Mouse (Mus musculus): ENCODE measurements around the gene Dhrs4.

Dhrs4 gene

GRCm38 (mm10) chr14:55478651-55479599 lies at the start of gene Dhrs4:
TSS of gene Dhrs4 (plus strand) at chr14:55478758.
- DNase-seq: peak; percentile 99

- peak; percentile 83 for DNase-seq
These were observed 48.3 kb upstream of the Dhrs4 start for GRCm38 (mm10) chr14:55430255-55430654.

GRCm38 (mm10) chr14:55433052-55433451 lies 45.5 kb upstream of the Dhrs4 start:
- no peak for DNase-seq

GRCm38 (mm10) chr14:55434825-55435224 lies 43.7 kb upstream of the Dhrs4 start:
- DNase-seq: peak; percentile 54

- peak; percentile 79 for DNase-seq
These were observed 41.4 kb upstream of the Dhrs4 start for GRCm38 (mm10) chr14:55437118-55437517.

- peak; percentile 90 for DNase-seq
These were observed 40.3 kb upstream of the Dhrs4 start for GRCm38 (mm10) chr14:55438193-55438784.

GRCm38 (mm10) chr14:55457693-55458092 lies 20.9 kb upstream of the Dhrs4 start:
- no peak for DNase-seq

GRCm38 (mm10) chr14:55458273-55458672 lies 20.3 kb upstream of the Dhrs4 start:
- DNase-seq: peak; percentile 91

- peak; percentile 72 for DNase-seq
These were observed 19.8 kb upstream of the Dhrs4 start for GRCm38 (mm10) chr14:55458761-55459160.

- peak; percentile 75 for DNase-seq
These were observed 18.8 kb upstream of the Dhrs4 start for GRCm38 (mm10) chr14:55459796-55460195.

- peak; percentile 85 for DNase-seq
These were observed 18.3 kb upstream of the Dhrs4 start for GRCm38 (mm10) chr14:55460297-55460696.

- DNase-seq: no peak
These were observed 16.8 kb upstream of the Dhrs4 start for GRCm38 (mm10) chr14:55461757-55462156.

- DNase-seq: no peak
These were observed 12.1 kb upstream of the Dhrs4 start for GRCm38 (mm10) chr14:55466481-55466880.

GRCm38 (mm10) chr14:55467108-55467507 lies 11.4 kb upstream of the Dhrs4 start:
- peak; percentile 93 for DNase-seq

- DNase-seq: peak; percentile 91
These were observed 10.2 kb upstream of the Dhrs4 start for GRCm38 (mm10) chr14:55468301-55468741.

- DNase-seq: peak; percentile 76
These were observed 9.5 kb upstream of the Dhrs4 start for GRCm38 (mm10) chr14:55469041-55469440.

- peak; percentile 53 for DNase-seq
These were observed 8.7 kb upstream of the Dhrs4 start for GRCm38 (mm10) chr14:55469821-55470220.

- peak; percentile 82 for DNase-seq
These were observed 7.8 kb upstream of the Dhrs4 start for GRCm38 (mm10) chr14:55470806-55471205.

GRCm38 (mm10) chr14:55475654-55476053 lies 2.9 kb upstream of the Dhrs4 start:
- no peak for DNase-seq

- DNase-seq: no peak
These were observed 1.1 kb upstream of the Dhrs4 start for GRCm38 (mm10) chr14:55477421-55477820.

GRCm38 (mm10) chr14:55477829-55478228 lies 729 bp upstream of the Dhrs4 start:
- DNase-seq: no peak

- peak; percentile 83 for DNase-seq
These were observed 1.1 kb downstream of the Dhrs4 start for GRCm38 (mm10) chr14:55479629-55480028.

- no peak for DNase-seq
These were observed 6.0 kb downstream of the Dhrs4 start for GRCm38 (mm10) chr14:55484430-55485085.

Data from heart, adult 11 months (tissue).